ENCODE assay signal across 13 mouse cellular contexts in the genomic region with DNA sequence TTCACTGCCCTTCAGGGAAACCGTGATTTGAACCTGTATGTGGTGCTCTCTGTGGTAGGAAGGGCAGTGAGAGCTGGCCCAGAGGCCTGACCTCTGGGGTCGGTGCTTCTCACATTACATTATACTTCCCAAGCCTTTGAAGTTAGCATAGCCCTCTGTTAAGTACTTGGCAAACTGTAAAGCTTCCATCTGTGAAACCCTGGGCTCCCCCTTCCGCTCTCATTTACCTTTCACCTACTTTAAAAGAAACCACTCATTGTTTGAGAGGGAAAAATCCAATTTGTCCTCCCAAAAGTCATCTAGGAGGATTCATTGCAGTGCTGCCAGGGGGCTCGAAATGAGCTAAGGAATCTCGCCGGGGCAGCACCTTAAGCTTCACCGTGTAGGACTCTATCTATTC. TPM values are rescaled to one million over a fixed set of nuclear protein-coding genes. Genes with fewer than 3 reads are reported as not detected.
A peak's percentile ranks its signal among the peaks of the same experiment; 100 is the strongest.
DNase-seq lines count a peak whose midpoint lies in the region; ATAC-seq and TF ChIP-seq lines count a peak whose summit lies in the region.
"Had no signal": no experiment of that assay in that cellular context is flagged by ENCODE, and none has a peak within 500 bp of the region (broad histone marks: within the 10 kb centered on the region; RNA-seq: fewer than 3 reads in every experiment).

No protein-coding gene starts in this region.

- H3K4me2 ChIP-seq in forebrain, embryonic 16.5 days (ENCODE audit: low read length) = no peak overlapping the region
- H3K4me2 ChIP-seq in lung, embryonic 14.5 days = peak overlapping the region; percentile 18; the same call in 1 of the 2 replicates
- no peak overlapping the region for H3K4me2 ChIP-seq in embryonic facial prominence, embryonic 14.5 days (ENCODE audit: low read depth, low read length)
- H3K4me2 ChIP-seq: heart, embryonic 12.5 days had no signal

- no peak overlapping the region for H3K9ac ChIP-seq in forebrain, embryonic 16.5 days (replicated peaks; ENCODE audit: low read depth, low read length)
- H3K9ac ChIP-seq in lung, embryonic 14.5 days = no peak overlapping the region
- no peak overlapping the region for H3K9ac ChIP-seq in embryonic facial prominence, embryonic 14.5 days (ENCODE audit: low read depth, low read length)
- H3K9ac ChIP-seq: heart, embryonic 12.5 days had no signal

- no peak for ATAC-seq in forebrain, embryonic 16.5 days
- ATAC-seq in lung, embryonic 14.5 days (ENCODE audit: insufficient read depth) = peak; percentile 90
- no peak for ATAC-seq in embryonic facial prominence, embryonic 14.5 days (ENCODE audit: low read depth)
- ATAC-seq: inflammation-experienced regulatory T-cells, adult 6 months had no signal

- H3K4me1 ChIP-seq in forebrain, embryonic 10.5 days = peaks cover 12% of the 10 kb centered on the region
- H3K4me1 ChIP-seq in forebrain, embryonic 16.5 days (replicated peaks; ENCODE audit: control insufficient read depth, insufficient read depth, low read length) = no peaks in the 10 kb centered on the region
- 0 out of 2 replicates have a peak, but pooled peaks cover 5% of the 10 kb centered on the region for H3K4me1 ChIP-seq in lung, embryonic 14.5 days (ENCODE audit: insufficient read depth)
- no peaks in the 10 kb centered on the region; the same call in 1 of the 2 replicates for H3K4me1 ChIP-seq in lung, adult 2 months (ENCODE audit: control insufficient read depth, insufficient read depth, low read length)
- peaks cover 11% of the 10 kb centered on the region for H3K4me1 ChIP-seq in embryonic facial prominence, embryonic 14.5 days (ENCODE audit: control insufficient read depth, insufficient read depth, low read length)

- no peak for TF ChIP-seq CTCF in lung, embryonic 14.5 days (IDR thresholded peaks at IDR 0.05; ENCODE audit: low read depth)
- no peak for TF ChIP-seq CTCF in lung, adult 2 months (IDR thresholded peaks at IDR 0.05; ENCODE audit: insufficient read depth, low read length)

- no peak for TF ChIP-seq POLR2A in lung, adult 2 months (IDR thresholded peaks at IDR 0.05; ENCODE audit: borderline replicate concordance, extremely low read depth, low read depth, low read length)

- H3K27me3 ChIP-seq in forebrain, embryonic 10.5 days (ENCODE audit: poor library complexity, severe bottlenecking) = no peaks in the 10 kb centered on the region
- no peaks in the 10 kb centered on the region for H3K27me3 ChIP-seq in forebrain, embryonic 16.5 days (replicated peaks; ENCODE audit: control insufficient read depth, insufficient read depth, low read length)
- no peaks in the 10 kb centered on the region for H3K27me3 ChIP-seq in lung, embryonic 14.5 days (ENCODE audit: insufficient read depth, low read length)
- H3K27me3 ChIP-seq in embryonic facial prominence, embryonic 14.5 days (replicated peaks; ENCODE audit: control insufficient read depth, insufficient read depth, low read length) = no peaks in the 10 kb centered on the region
- H3K27me3 ChIP-seq: heart, embryonic 12.5 days had no signal

- 37% methylated on average over 7 of the region's 7 CpGs for WGBS in forebrain, embryonic 10.5 days
- WGBS in forebrain, embryonic 16.5 days = 45% methylated on average over 7 of the region's 7 CpGs
- 18% methylated on average over 7 of the region's 7 CpGs for WGBS in lung, embryonic 14.5 days
- WGBS in lung, adult 2 months = 49% methylated on average over 7 of the region's 7 CpGs
- 17% methylated on average over 7 of the region's 7 CpGs for WGBS in embryonic facial prominence, embryonic 14.5 days

- H3K36me3 ChIP-seq in forebrain, embryonic 10.5 days (replicated peaks) = no peaks in the 10 kb centered on the region
- H3K36me3 ChIP-seq in forebrain, embryonic 16.5 days (ENCODE audit: control insufficient read depth, insufficient read depth) = no peaks in the 10 kb centered on the region
- no peaks in the 10 kb centered on the region for H3K36me3 ChIP-seq in lung, embryonic 14.5 days (ENCODE audit: insufficient read depth)
- no peaks in the 10 kb centered on the region for H3K36me3 ChIP-seq in embryonic facial prominence, embryonic 14.5 days (ENCODE audit: control insufficient read depth, insufficient read depth, low read length)
- H3K36me3 ChIP-seq: heart, embryonic 12.5 days had no signal

- H3K9me3 ChIP-seq in forebrain, embryonic 10.5 days = no peaks in the 10 kb centered on the region
- no peaks in the 10 kb centered on the region for H3K9me3 ChIP-seq in forebrain, embryonic 16.5 days (ENCODE audit: control insufficient read depth, low read length)
- no peaks in the 10 kb centered on the region for H3K9me3 ChIP-seq in lung, embryonic 14.5 days (ENCODE audit: low read depth, low read length)
- no peaks in the 10 kb centered on the region for H3K9me3 ChIP-seq in embryonic facial prominence, embryonic 14.5 days (ENCODE audit: control insufficient read depth, low read length)
- H3K9me3 ChIP-seq: heart, embryonic 12.5 days had no signal

- H3K27ac ChIP-seq in forebrain, embryonic 10.5 days = no peak overlapping the region
- no peak overlapping the region for H3K27ac ChIP-seq in forebrain, embryonic 16.5 days (ENCODE audit: low read length)
- peak overlapping the region; percentile 71 for H3K27ac ChIP-seq in lung, embryonic 14.5 days (ENCODE audit: low read depth)
- H3K27ac ChIP-seq in embryonic facial prominence, embryonic 14.5 days (replicated peaks; ENCODE audit: low read depth, low read length) = 0 out of 2 replicates have a peak overlapping the region, but pooled peaks have one; percentile 39

- H3K4me3 ChIP-seq in forebrain, embryonic 10.5 days = no peak overlapping the region
- H3K4me3 ChIP-seq in forebrain, embryonic 16.5 days (replicated peaks; ENCODE audit: low read length) = no peak overlapping the region
- H3K4me3 ChIP-seq in lung, embryonic 14.5 days (ENCODE audit: low read depth, low read length) = no peak overlapping the region
- no peak overlapping the region for H3K4me3 ChIP-seq in lung, adult 2 months (replicated peaks; ENCODE audit: extremely low read depth, low read depth, low read length)
- no peak overlapping the region for H3K4me3 ChIP-seq in embryonic facial prominence, embryonic 14.5 days (ENCODE audit: low read depth, low read length)
- H3K4me3 ChIP-seq: heart, embryonic 12.5 days; myocyte had no signal

- peak; percentile 15 for DNase-seq in forebrain, embryonic 10.5 days (ENCODE audit: extremely low spot score, low spot score)
- peak; percentile 66 for DNase-seq in lung, embryonic 14.5 days
- DNase-seq in lung, adult 2 months = no peak
- peak; percentile 41 for DNase-seq in embryonic facial prominence, embryonic 14.5 days (ENCODE audit: low spot score)
- DNase-seq in lung, postnatal 10 days = peak; percentile 8
- no peak for DNase-seq in cerebellum, adult 11 months
- DNase-seq in urinary bladder, adult 18-20 months (ENCODE audit: low spot score in 2 of 2) = no peak
- DNase-seq: cerebellum, adult 9-10 months; thymus, adult 2 months had no signal

RNA-seq across cellular contexts. Expression of gene Birc3, which starts 29.3 kb away (rescaled TPM):
- 3.7 TPM in 2 replicates for polyA plus RNA-seq in forebrain, embryonic 10.5 days (2016; fragmentation: Nextera tagmentation; extraction: Ambion mirVana)
- polyA plus RNA-seq in forebrain, embryonic 16.5 days (2015; fragmentation: Nextera tagmentation; extraction: Ambion mirVana) = 1.9 and 2.0 TPM in 2 replicates
- polyA plus RNA-seq in lung, embryonic 14.5 days (2014; fragmentation: Nextera tagmentation; extraction: Ambion mirVana) = 5.6 and 7.9 TPM in 2 replicates
- polyA plus RNA-seq in lung, adult 2 months (2012; rRNA removed) = 18.4 and 25.6 TPM in 2 replicates
- polyA plus RNA-seq in embryonic facial prominence, embryonic 14.5 days (2014; fragmentation: Nextera tagmentation; extraction: Ambion mirVana) = 14.6 and 16.1 TPM in 2 replicates

Comparison
In these comparisons a context has a peak if more than half of its experiments do, and no peak if none do; other contexts are left out.
1. DNase-seq: peak in forebrain, embryonic 10.5 days (single experiment), lung, embryonic 14.5 days (single experiment), embryonic facial prominence, embryonic 14.5 days (single experiment) and lung, postnatal 10 days (single experiment); none in lung, adult 2 months (single experiment), cerebellum, adult 11 months (single experiment) and urinary bladder, adult 18-20 months (0 of 2).
2. H3K27ac ChIP-seq: peak in lung, embryonic 14.5 days (single experiment) and embryonic facial prominence, embryonic 14.5 days (single experiment); none in forebrain, embryonic 10.5 days (single experiment) and forebrain, embryonic 16.5 days (single experiment).